Mouse (Mus musculus): ENCODE results near the gene Cpped1. TPM values are rescaled to one million over a fixed set of nuclear protein-coding genes. Genes with fewer than 3 reads are reported as not detected.

Cpped1 gene
- polyA plus RNA-seq, 1 experiment from 2014 or later: 13.2 TPM

DNA sequence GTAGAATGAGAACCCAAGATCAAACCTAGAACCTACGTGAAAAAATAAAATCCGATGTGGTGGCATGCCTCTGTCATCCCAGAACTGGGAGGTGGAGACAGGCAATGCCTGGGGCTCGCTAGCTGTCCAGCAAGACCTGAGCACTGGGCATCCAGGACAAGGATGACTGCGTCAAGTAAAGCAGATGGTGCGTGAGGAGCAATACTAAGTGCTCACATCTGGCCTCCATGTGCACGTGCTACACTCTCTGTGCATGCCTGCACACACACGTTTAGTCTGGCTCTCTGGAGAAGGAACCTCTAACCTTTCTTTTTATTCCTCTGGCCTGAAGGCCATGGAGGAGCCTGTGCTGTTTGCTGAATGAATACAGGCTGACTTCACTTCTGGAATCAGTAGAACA lies 88.5 kb downstream of the Cpped1 start:
- Histone ChIP-seq H3K27ac (ENCODE audit: low read length) (no peak overlapping the region), H3K9me3 (ENCODE audit: control insufficient read depth, low read length) (no peaks in the 10 kb centered on the region), H3K36me3 (ENCODE audit: control insufficient read depth, insufficient read depth) (no peaks in the 10 kb centered on the region), H3K9ac (replicated peaks; ENCODE audit: low read depth, low read length) (no peak overlapping the region), H3K4me2 (ENCODE audit: low read length) (no peak overlapping the region), H3K4me1 (replicated peaks; ENCODE audit: control insufficient read depth, insufficient read depth, low read length) (peaks cover 5% of the 10 kb centered on the region), H3K27me3 (replicated peaks; ENCODE audit: control insufficient read depth, insufficient read depth, low read length) (no peaks in the 10 kb centered on the region), H3K4me3 (replicated peaks; ENCODE audit: low read length) (no peak overlapping the region)
- ATAC-seq: no peak
- WGBS: 86% methylated on average over 7 of the region's 7 CpGs

DNA sequence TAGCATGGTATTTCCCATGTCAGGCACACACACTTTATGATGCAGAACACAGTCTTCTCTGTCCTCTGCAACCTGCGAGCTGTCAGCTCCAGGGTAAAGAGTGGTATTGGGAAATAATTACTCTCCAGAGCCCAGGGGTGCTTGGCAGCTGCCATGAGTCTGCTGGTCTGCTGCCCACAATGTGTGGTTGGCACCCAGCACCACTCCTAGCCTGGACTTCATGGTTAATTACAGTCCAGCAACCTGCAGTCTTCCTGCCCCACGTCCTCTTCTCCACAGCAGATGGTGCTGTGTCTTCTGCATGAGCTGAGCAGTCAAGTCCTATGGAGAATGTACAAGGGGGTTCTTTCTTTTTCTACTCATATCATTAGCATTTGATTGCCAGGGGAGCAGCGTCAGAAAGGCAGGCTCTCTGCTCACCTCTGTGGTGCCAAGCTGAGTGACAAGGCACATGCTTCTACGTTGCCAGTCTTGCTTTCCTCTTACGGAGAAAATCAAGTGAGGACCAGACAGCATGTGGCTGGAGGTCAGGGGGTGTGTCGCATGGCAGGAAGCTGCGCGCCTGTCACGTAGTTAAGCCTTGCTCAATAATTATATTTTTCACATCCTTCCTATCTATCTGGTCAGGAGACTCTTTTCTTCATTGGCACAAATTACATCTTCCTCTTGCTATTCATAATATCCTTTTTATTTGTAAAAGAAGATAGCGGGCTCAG lies 94.2 kb downstream of the Cpped1 start:
- peaks cover 10% of the 10 kb centered on the region for H3K4me1 ChIP-seq (replicated peaks; ENCODE audit: control insufficient read depth, insufficient read depth, low read length)
- H3K9me3 ChIP-seq (ENCODE audit: control insufficient read depth, low read length): no peaks in the 10 kb centered on the region
- H3K4me3 ChIP-seq (replicated peaks; ENCODE audit: low read length): no peak overlapping the region
- H3K9ac ChIP-seq (replicated peaks; ENCODE audit: low read depth, low read length): no peak overlapping the region
- no peaks in the 10 kb centered on the region for H3K27me3 ChIP-seq (replicated peaks; ENCODE audit: control insufficient read depth, insufficient read depth, low read length)
- no peaks in the 10 kb centered on the region for H3K36me3 ChIP-seq (ENCODE audit: control insufficient read depth, insufficient read depth)
- H3K27ac ChIP-seq (ENCODE audit: low read length): no peak overlapping the region
- no peak overlapping the region for H3K4me2 ChIP-seq (ENCODE audit: low read length)
- WGBS: 51% methylated on average over 10 of the region's 10 CpGs
- peak; percentile 71 for ATAC-seq

DNA sequence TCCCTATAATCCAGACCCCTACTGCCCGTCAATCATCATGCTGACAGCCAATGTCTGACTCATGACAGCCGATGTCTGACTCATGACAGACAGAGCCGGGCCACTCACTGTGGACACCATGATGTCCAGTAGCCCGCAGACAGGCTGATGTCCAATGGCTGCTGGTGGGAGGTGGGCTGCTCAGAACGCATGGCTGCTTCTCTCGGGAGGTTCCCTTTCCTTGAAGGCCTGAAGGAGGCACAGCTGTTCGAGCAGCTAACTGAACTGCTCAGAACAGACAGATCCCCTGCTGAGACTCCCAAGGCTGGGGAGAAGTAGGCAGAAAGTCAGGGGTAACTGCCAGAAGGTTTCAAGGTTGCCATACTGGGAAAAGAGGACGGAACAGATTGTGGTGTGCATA lies 97.1 kb downstream of the Cpped1 start:
- Histone ChIP-seq H3K9ac (replicated peaks; ENCODE audit: low read depth, low read length) (no peak overlapping the region), H3K9me3 (ENCODE audit: control insufficient read depth, low read length) (no peaks in the 10 kb centered on the region), H3K36me3 (ENCODE audit: control insufficient read depth, insufficient read depth) (no peaks in the 10 kb centered on the region), H3K27ac (ENCODE audit: low read length) (no peak overlapping the region), H3K4me1 (replicated peaks; ENCODE audit: control insufficient read depth, insufficient read depth, low read length) (peaks cover 10% of the 10 kb centered on the region), H3K4me3 (replicated peaks; ENCODE audit: low read length) (no peak overlapping the region), H3K27me3 (replicated peaks; ENCODE audit: control insufficient read depth, insufficient read depth, low read length) (no peaks in the 10 kb centered on the region), H3K4me2 (ENCODE audit: low read length) (no peak overlapping the region)
- 74% methylated on average over 8 of the region's 8 CpGs for WGBS
- no peak for ATAC-seq

DNA sequence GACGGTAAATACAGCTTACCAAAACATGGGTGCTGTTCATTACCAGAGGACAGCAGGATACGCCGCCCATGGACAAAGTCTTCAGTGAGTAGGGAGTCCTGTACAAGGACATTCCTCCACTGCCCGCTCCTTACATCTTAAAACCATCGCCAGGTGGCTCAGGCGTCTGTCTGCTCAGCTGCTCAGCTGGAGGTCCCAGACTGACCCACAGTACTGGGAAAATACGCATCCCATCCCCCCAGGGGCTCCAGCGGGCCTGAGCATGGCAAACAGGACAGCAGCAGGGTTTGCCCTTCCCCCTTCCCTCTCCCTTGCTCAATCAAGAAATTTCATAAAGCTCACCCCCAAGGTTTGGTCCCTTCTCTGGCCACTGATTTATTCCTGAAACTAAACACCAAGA lies 99.6 kb downstream of the Cpped1 start:
- Histone ChIP-seq H3K4me3 (replicated peaks; ENCODE audit: low read length) (no peak overlapping the region), H3K4me2 (ENCODE audit: low read length) (no peak overlapping the region), H3K4me1 (replicated peaks; ENCODE audit: control insufficient read depth, insufficient read depth, low read length) (no peaks in the 10 kb centered on the region), H3K27ac (ENCODE audit: low read length) (no peak overlapping the region), H3K36me3 (ENCODE audit: control insufficient read depth, insufficient read depth) (no peaks in the 10 kb centered on the region), H3K9me3 (ENCODE audit: control insufficient read depth, low read length) (no peaks in the 10 kb centered on the region), H3K9ac (replicated peaks; ENCODE audit: low read depth, low read length) (no peak overlapping the region), H3K27me3 (replicated peaks; ENCODE audit: control insufficient read depth, insufficient read depth, low read length) (no peaks in the 10 kb centered on the region)
- WGBS: 48% methylated on average over 8 of the region's 8 CpGs
- ATAC-seq: no peak

DNA sequence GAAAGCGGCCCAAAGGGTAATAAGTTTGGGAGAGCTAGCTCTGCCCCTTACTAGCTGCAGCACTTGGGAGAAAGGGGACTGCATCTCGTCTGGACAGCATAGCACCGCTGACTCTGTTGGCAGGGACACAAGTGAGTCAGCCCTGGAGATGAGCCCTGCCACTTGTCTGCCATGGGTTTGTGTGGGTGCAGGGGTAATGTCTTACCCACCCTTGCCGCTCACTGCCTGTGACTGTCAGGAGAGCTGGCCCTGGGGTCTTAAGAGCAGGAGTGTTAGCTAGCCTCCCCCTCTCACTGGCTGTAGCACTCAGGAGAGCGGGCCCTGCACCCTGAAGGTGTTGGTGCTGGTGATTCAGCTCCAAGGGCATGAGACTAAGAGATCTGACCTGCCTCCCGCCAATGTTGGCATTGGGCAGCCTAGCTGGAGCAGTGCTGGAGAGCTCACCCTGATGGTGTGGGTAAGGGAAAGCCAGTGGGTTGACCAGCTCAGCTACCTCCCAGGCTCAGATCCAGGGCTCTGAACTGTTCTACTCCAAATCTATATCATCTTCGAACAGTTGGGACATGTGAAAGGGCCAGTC lies 107.2 kb downstream of the Cpped1 start:
- H3K9me3 ChIP-seq (ENCODE audit: control insufficient read depth, low read length): no peaks in the 10 kb centered on the region
- H3K9ac ChIP-seq (replicated peaks; ENCODE audit: low read depth, low read length): no peak overlapping the region
- H3K27ac ChIP-seq (ENCODE audit: low read length): no peak overlapping the region
- H3K4me2 ChIP-seq (ENCODE audit: low read length): no peak overlapping the region
- WGBS: 93% methylated on average over 7 of the region's 7 CpGs
- ATAC-seq: no peak
- no peaks in the 10 kb centered on the region for H3K36me3 ChIP-seq (ENCODE audit: control insufficient read depth, insufficient read depth)
- no peaks in the 10 kb centered on the region for H3K27me3 ChIP-seq (replicated peaks; ENCODE audit: control insufficient read depth, insufficient read depth, low read length)
- H3K4me1 ChIP-seq (replicated peaks; ENCODE audit: control insufficient read depth, insufficient read depth, low read length): no peaks in the 10 kb centered on the region
- no peak overlapping the region for H3K4me3 ChIP-seq (replicated peaks; ENCODE audit: low read length)

DNA sequence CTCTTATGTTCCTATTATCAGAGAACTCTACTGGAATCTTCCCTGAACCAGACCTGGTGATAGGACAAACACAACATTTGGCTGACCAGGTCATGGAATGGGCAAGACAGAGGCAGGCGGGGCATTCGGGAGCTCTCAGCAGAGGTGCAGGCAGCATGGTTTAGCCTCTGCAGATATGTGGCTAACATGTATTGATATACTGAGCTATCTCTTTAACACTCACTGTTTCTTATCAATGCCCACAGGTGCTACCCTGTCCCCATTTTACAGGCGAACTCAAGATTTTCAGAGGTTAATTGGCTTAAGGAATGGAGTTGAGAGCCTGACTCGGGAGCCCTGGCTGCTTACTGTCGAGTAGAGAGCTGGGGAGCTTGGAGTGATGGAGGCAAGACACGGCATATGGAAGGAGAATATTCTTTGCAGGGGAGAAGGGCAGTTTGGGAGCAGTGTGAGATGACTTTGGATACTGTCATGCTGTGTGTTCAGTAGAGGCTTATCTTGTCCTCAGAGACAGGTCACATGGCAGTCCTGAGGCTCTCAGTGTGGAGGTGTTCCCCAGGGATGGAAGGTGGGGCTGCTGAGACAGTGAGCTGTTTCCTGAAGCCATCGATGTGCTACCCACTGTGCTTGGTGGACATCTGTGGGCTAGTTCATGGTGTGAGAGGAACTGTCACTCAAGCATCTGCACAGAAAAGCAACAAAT lies 113.3 kb downstream of the Cpped1 start:
- Histone ChIP-seq H3K4me1 (replicated peaks; ENCODE audit: control insufficient read depth, insufficient read depth, low read length) (no peaks in the 10 kb centered on the region), H3K4me2 (ENCODE audit: low read length) (no peak overlapping the region), H3K27me3 (replicated peaks; ENCODE audit: control insufficient read depth, insufficient read depth, low read length) (no peaks in the 10 kb centered on the region), H3K27ac (ENCODE audit: low read length) (no peak overlapping the region), H3K9me3 (ENCODE audit: control insufficient read depth, low read length) (0 out of 2 replicates have a peak, but pooled peaks cover 2% of the 10 kb centered on the region), H3K9ac (replicated peaks; ENCODE audit: low read depth, low read length) (no peak overlapping the region), H3K4me3 (replicated peaks; ENCODE audit: low read length) (no peak overlapping the region), H3K36me3 (ENCODE audit: control insufficient read depth, insufficient read depth) (no peaks in the 10 kb centered on the region)
- no peak for ATAC-seq
- 84% methylated on average over 7 of the region's 7 CpGs for WGBS

DNA sequence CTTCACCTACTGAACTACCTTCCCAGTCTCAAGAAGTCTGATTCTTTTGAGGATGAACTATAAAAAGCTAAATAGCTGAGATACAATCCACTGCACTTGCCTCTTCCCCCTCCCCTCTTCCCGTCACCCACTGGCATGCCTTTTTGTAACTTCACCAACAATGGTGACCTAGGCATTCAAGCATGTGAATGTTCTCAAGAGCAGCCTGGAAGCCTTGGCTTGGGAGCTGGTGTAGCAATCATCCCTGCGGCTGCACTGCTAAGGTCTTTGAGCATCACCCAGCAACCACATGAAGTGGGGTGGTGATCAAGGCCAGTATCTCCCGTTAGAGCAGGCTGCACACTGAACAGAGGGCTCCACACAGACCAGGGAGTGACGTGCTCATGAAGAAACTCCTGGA lies 114.6 kb downstream of the Cpped1 start:
- H3K4me2 ChIP-seq (ENCODE audit: low read length): no peak overlapping the region
- WGBS: 52% methylated on average over 4 of the region's 4 CpGs
- H3K9me3 ChIP-seq (ENCODE audit: control insufficient read depth, low read length): 0 out of 2 replicates have a peak, but pooled peaks cover 2% of the 10 kb centered on the region
- H3K27ac ChIP-seq (ENCODE audit: low read length): no peak overlapping the region
- H3K36me3 ChIP-seq (ENCODE audit: control insufficient read depth, insufficient read depth): no peaks in the 10 kb centered on the region
- H3K9ac ChIP-seq (replicated peaks; ENCODE audit: low read depth, low read length): no peak overlapping the region
- no peaks in the 10 kb centered on the region for H3K4me1 ChIP-seq (replicated peaks; ENCODE audit: control insufficient read depth, insufficient read depth, low read length)
- H3K4me3 ChIP-seq (replicated peaks; ENCODE audit: low read length): no peak overlapping the region
- no peaks in the 10 kb centered on the region for H3K27me3 ChIP-seq (replicated peaks; ENCODE audit: control insufficient read depth, insufficient read depth, low read length)
- no peak for ATAC-seq

DNA sequence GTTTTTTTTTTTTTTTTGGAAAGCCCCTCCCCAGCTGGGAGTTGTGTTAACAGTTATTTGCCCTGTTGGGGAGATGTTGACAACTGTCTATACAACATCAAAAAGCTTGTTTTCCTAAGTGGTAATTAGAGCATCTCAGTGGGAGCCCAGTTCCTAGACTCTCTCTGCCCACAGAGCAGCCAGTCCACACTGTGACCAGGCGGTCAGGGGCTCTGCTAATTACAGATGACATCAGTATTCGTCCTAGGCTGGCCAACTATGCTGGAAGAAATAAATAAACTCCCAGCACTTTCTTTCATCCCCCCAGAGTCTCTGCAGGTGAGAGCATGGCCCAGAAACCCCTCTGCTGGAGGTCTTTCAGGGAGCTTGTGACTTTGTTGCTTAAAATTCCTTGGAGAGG lies 115.9 kb downstream of the Cpped1 start:
- H3K4me1 ChIP-seq (replicated peaks; ENCODE audit: control insufficient read depth, insufficient read depth, low read length): no peaks in the 10 kb centered on the region
- H3K27me3 ChIP-seq (replicated peaks; ENCODE audit: control insufficient read depth, insufficient read depth, low read length): no peaks in the 10 kb centered on the region
- H3K36me3 ChIP-seq (ENCODE audit: control insufficient read depth, insufficient read depth): no peaks in the 10 kb centered on the region
- H3K4me2 ChIP-seq (ENCODE audit: low read length): no peak overlapping the region
- ATAC-seq: no peak
- H3K9ac ChIP-seq (replicated peaks; ENCODE audit: low read depth, low read length): no peak overlapping the region
- no peak overlapping the region for H3K4me3 ChIP-seq (replicated peaks; ENCODE audit: low read length)
- WGBS: 10% methylated on average over 2 of the region's 2 CpGs
- 0 out of 2 replicates have a peak, but pooled peaks cover 2% of the 10 kb centered on the region for H3K9me3 ChIP-seq (ENCODE audit: control insufficient read depth, low read length)
- no peak overlapping the region for H3K27ac ChIP-seq (ENCODE audit: low read length)

DNA sequence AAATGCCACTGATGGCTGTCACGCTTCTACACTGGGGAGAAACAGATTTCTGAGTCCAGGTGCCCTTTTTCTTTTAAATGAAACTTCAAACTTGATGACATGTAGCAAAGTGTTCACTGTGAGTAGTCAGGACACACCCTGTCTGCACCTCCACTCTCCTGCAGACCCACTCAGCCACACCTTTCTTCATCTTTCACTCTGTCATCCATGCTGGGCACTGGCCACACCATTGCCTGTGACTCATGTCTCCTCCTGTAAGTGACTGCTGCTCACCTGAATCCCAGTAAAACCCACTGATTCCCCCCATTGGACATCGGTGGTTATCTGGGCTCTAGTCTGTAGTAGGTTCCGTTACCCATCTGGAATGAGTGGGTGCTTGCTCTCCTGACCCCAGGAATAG lies 118.8 kb downstream of the Cpped1 start:
- no peak for ATAC-seq
- WGBS: 95% methylated on average over 3 of the region's 3 CpGs
- Histone ChIP-seq H3K4me1 (replicated peaks; ENCODE audit: control insufficient read depth, insufficient read depth, low read length) (no peaks in the 10 kb centered on the region), H3K4me2 (ENCODE audit: low read length) (no peak overlapping the region), H3K9me3 (ENCODE audit: control insufficient read depth, low read length) (0 out of 2 replicates have a peak, but pooled peaks cover 2% of the 10 kb centered on the region), H3K9ac (replicated peaks; ENCODE audit: low read depth, low read length) (no peak overlapping the region), H3K27me3 (replicated peaks; ENCODE audit: control insufficient read depth, insufficient read depth, low read length) (no peaks in the 10 kb centered on the region), H3K36me3 (ENCODE audit: control insufficient read depth, insufficient read depth) (no peaks in the 10 kb centered on the region), H3K4me3 (replicated peaks; ENCODE audit: low read length) (no peak overlapping the region), H3K27ac (ENCODE audit: low read length) (no peak overlapping the region)

All from forebrain, embryonic 16.5 days (tissue).